Mouse (Mus musculus) liver, postnatal 0 days (tissue): ENCODE data around the gene Cbln1. TPM values are rescaled to one million over a fixed set of nuclear protein-coding genes. Genes with fewer than 3 reads are reported as not detected.
A peak's percentile ranks its signal among the peaks of the same experiment; 100 is the strongest.

Source experiments
- ATAC-seq: fragments of 200-750 bp; cut with Nextera tagmentation; 2 replicates; pipeline ENCODE4 v1.8.0; 2017; ENCODE audit warnings: mild to moderate bottlenecking, moderate library complexity
- DNase-seq: peaks from one replicate; pipeline ENCODE4 v3.0.0-alpha.2; 2016
- H3K27ac ChIP-seq: fragments of 300-500 bp; sonication (generic); 2 replicates; pipeline ENCODE4 v1.5.1; 2014; ENCODE audit warnings: antibody characterized with exemption, moderate library complexity, mild to moderate bottlenecking, low read depth
- H3K27me3 ChIP-seq: fragments of 300-500 bp; sonication (generic); 2 replicates; pipeline ENCODE4 v1.6.1; 2014; ENCODE audit warnings: low read length, control low read depth, mixed read lengths; ENCODE audit not compliant: insufficient read depth
- H3K36me3 ChIP-seq: fragments of 300-500 bp; sonication (generic); replicated peaks from 2 replicates; pipeline ENCODE4 v1.6.1; 2014; ENCODE audit warnings: mild to moderate bottlenecking, control low read depth, low read length, moderate library complexity, mixed read lengths; ENCODE audit not compliant: insufficient read depth
- H3K4me1 ChIP-seq: fragments of 300-500 bp; sonication (generic); 2 replicates; pipeline ENCODE4 v1.6.1; 2014; ENCODE audit warnings: antibody characterized with exemption, mild to moderate bottlenecking, control low read depth; ENCODE audit not compliant: insufficient read depth
- H3K4me2 ChIP-seq: fragments of 300-500 bp; sonication (generic); 2 replicates; pipeline ENCODE4 v1.6.1; 2014; ENCODE audit warnings: low read depth, mild to moderate bottlenecking, low read length, moderate library complexity, mixed read lengths
- H3K4me3 ChIP-seq: fragments of 300-500 bp; sonication (generic); 2 replicates; pipeline ENCODE4 v1.5.1; 2014; ENCODE audit warnings: low read depth, low read length
- H3K9ac ChIP-seq: fragments of 300-500 bp; sonication (generic); replicated peaks from 2 replicates; pipeline ENCODE4 v1.6.1; 2014; ENCODE audit warnings: mild to moderate bottlenecking, moderate library complexity
- H3K9me3 ChIP-seq: fragments of 300-500 bp; sonication (generic); 2 replicates; pipeline ENCODE4 v1.6.1; 2016; ENCODE audit warnings: mild to moderate bottlenecking, control low read depth, low read length, mixed read lengths
- CTCF ChIP-seq: sonication (generic); IDR thresholded peaks from 2 replicates; pipeline ENCODE4 v1.5.1; 2016; ENCODE audit warnings: antibody characterized with exemption, low read depth
- EP300 ChIP-seq: IDR thresholded peaks from 2 replicates; pipeline ENCODE4 v1.6.1; 2016; ENCODE audit warnings: antibody characterized with exemption, low read depth, mild to moderate bottlenecking
- WGBS: fragments of 180-500 bp; shearing (Covaris S2); extraction: QIAGEN DNeasy Blood & Tissue Kit; methylation state at CpG from one replicate; pipeline ENCODE4 v1.1.7; 2014; ENCODE audit not compliant: insufficient replicate concordance; 5-methylcytosine and 5-hydroxymethylcytosine counted together
- polyA plus RNA-seq: library from polyadenylated mRNA; unstranded; fragments of >200 nt; fragmentation: Nextera tagmentation; extraction: Ambion mirVana; gene quantifications from 2 replicates; pipeline ENCODE4 v1.2.1, GENCODE M21; 2015

Cbln1 gene
- polyA plus RNA-seq, 1 experiment from 2014 or later = not detected

DNA sequence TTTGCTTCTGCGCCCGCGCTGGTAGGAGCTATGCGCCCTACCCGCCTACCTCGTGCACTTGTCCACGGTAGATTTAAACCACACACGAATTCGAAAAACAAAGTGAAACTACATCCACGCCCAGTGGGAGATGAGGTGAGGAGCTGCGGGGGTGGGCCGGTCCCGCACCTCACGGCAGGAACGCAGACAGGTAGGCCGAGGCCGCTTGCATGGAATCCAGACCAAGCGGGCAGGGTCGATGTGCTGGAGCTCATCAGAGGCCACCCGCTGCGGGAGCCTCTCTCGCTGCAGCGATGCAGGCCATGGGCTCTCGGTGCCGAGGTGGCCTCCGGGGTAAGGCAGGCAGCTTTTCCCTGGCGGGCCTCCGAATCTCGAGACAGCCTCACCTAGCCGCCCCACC is 905 bp upstream of the Cbln1 start:
- peak; percentile 18 for DNase-seq
- peaks cover 81% of the 10 kb centered on the region for H3K27me3 ChIP-seq
- peaks cover 13% of the 10 kb centered on the region for H3K4me1 ChIP-seq
- ATAC-seq = no peak
- no peak for TF ChIP-seq EP300
- TF ChIP-seq CTCF = no peak
- 2% methylated on average over 30 of the region's 30 CpGs for WGBS
- H3K36me3 ChIP-seq = no peaks in the 10 kb centered on the region
- peak overlapping the region; percentile 71 for H3K4me2 ChIP-seq
- H3K27ac ChIP-seq = no peak overlapping the region
- H3K9me3 ChIP-seq = no peaks in the 10 kb centered on the region
- H3K4me3 ChIP-seq = peak overlapping the region; percentile 46
- no peak overlapping the region for H3K9ac ChIP-seq

DNA sequence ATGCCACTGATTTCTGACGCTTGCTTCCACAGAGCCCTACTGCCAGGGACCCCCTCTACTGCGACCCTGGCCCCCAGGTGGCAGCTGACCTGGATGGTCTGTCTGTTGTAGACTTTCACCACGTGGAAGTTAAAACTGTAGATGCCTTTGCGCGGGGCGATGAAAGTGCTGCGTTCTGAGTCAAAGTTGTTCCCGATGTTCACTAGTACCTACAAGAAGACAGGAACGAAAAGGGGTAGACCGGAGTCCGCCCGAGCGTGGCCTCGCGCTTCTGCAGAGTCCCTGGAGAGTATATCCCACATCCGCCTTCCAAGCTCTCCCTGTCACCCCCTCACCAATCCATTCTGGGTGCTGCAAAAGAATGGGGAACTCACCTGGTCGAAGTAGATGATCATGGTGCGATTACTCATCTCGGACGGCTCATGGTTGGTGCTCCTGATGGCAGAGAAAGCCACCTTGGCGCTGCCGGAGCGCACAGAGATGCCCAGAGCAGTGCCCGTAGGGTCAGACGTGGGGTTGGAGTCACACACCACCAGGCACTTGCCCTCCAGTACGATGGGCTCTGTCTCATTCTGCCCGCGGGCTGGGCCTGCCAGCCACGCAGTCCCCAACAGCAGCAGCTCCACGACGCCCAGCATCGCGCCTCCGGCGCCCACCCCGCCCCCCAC is 672 bp downstream of the Cbln1 start:
- no peaks in the 10 kb centered on the region for H3K9me3 ChIP-seq
- H3K4me3 ChIP-seq = peak overlapping the region; percentile 46; the same call in 1 of the 2 replicates
- H3K4me1 ChIP-seq = peaks cover 13% of the 10 kb centered on the region
- no peak overlapping the region for H3K9ac ChIP-seq
- H3K4me2 ChIP-seq = peak overlapping the region; percentile 71
- DNase-seq (no peak), ATAC-seq (no peak)
- WGBS = 2% methylated on average over 32 of the region's 36 CpGs
- TF ChIP-seq CTCF (no peak), EP300 (no peak)
- no peak overlapping the region for H3K27ac ChIP-seq
- no peaks in the 10 kb centered on the region for H3K36me3 ChIP-seq
- H3K27me3 ChIP-seq = peaks cover 93% of the 10 kb centered on the region

DNA sequence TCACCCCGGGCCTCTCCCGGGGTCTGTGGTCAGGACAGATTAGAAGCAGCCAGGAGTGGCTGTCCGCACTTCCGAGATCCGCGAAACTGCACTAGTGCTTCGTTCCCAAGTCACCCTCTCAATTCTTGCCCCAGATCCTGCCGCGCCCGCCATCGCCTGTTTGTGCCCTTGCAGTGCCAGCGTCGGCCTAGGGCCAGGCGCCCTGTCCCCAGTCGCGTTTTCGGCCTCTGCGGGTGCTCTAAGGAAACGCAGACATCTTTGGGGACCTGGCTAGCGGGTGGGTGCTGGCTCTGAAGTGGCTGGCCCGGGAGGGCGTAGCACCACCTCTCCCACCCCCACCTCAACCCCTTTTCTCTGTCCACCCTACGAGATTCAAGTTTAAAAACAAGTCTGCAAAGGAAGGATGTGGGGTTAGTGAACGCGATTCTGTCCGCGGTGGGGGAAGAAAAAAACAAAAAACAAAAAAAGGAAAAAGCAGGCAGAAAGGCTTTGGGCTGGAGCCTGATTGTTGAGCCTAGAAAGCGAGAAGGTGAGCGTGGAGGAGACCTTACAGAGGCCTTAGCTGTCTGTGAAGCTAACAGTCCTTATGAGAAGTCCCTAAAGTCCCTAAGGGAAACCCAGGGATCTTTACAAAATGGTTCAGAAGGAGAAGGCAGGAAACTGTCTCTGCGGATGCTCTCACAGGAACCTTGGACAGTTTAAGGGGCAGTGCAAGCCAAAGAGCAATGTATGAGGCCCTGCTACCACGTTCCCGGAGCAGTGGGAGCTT is 1.4 kb downstream of the Cbln1 start:
- H3K4me2 ChIP-seq = peak overlapping the region; percentile 10; the same call in 1 of the 2 replicates
- peaks cover 13% of the 10 kb centered on the region for H3K4me1 ChIP-seq
- H3K4me3 ChIP-seq = no peak overlapping the region
- no peaks in the 10 kb centered on the region for H3K36me3 ChIP-seq
- no peak for DNase-seq
- ATAC-seq = no peak
- no peak overlapping the region for H3K9ac ChIP-seq
- H3K27ac ChIP-seq = no peak overlapping the region
- peaks cover 97% of the 10 kb centered on the region for H3K27me3 ChIP-seq
- WGBS = 2% methylated on average over 32 of the region's 32 CpGs
- no peak for TF ChIP-seq EP300
- TF ChIP-seq CTCF = no peak
- no peaks in the 10 kb centered on the region for H3K9me3 ChIP-seq

GRCm38 (mm10) chr8:87469931-87470833 is 2.2 kb downstream of the Cbln1 start:
- peak; percentile 17 for DNase-seq
- Histone ChIP-seq H3K9ac (no peak overlapping the region), H3K27me3 (peaks cover 90% of the 10 kb centered on the region), H3K36me3 (no peaks in the 10 kb centered on the region), H3K4me2 (peak overlapping the region; percentile 10; the same call in 1 of the 2 replicates), H3K27ac (no peak overlapping the region), H3K9me3 (no peaks in the 10 kb centered on the region), H3K4me1 (peaks cover 13% of the 10 kb centered on the region), H3K4me3 (no peak overlapping the region)
- ATAC-seq = no peak
- WGBS = 2% methylated on average over 59 of the region's 59 CpGs
- TF ChIP-seq EP300 (no peak), CTCF (no peak)

DNA sequence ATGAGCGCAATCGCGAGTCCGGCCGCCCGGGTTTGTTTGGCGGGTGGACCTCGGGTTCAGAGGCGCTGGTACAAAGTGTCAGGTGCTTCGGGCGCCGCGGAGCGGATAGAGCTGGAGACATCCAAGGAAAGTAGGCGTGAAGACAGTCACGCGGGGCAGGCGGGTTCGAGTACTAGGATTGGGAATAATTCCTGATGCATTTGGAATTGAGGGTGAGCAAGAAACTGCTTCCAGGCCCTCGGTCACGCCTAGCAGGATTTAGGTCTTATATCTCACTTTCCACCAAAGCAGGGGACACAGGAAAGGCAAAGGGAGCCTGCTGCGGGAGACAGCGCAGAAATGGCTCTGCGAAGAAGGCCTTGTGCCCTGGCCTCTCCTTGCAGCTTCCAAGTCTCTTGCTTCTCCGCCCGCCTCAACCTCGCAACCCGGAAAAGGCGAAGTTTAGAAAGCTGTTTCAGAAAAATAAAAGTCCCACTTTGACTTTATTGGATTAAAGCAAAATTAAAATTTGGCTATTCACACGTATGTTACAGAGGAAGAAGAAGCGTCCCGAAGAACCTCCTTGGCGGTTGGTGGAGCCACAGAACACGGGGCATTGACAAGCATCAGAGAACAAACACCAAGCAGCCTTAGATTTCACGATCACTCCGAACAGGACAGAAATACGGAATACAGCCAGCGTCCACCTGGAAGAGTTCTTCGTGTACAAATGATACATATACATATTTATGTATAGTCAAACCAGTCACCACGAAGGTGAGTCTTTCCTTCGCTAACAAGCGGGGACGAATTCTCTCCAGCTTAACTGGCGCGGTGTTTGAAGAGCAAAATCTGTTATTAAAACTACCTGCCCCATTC is 3.2 kb downstream of the Cbln1 start:
- no peak overlapping the region for H3K27ac ChIP-seq
- no peak for DNase-seq
- 4% methylated on average over 45 of the region's 45 CpGs for WGBS
- no peaks in the 10 kb centered on the region for H3K36me3 ChIP-seq
- no peak overlapping the region for H3K9ac ChIP-seq
- no peaks in the 10 kb centered on the region for H3K9me3 ChIP-seq
- no peak for TF ChIP-seq EP300
- no peak for TF ChIP-seq CTCF
- H3K4me2 ChIP-seq = no peak overlapping the region
- no peak for ATAC-seq
- peaks cover 82% of the 10 kb centered on the region for H3K27me3 ChIP-seq
- H3K4me3 ChIP-seq = no peak overlapping the region
- peaks cover 13% of the 10 kb centered on the region for H3K4me1 ChIP-seq
